Mouse (Mus musculus): ENCODE measurements around the gene Pcyt1b. TPM values are rescaled to one million over a fixed set of nuclear protein-coding genes. Genes with fewer than 3 reads are reported as not detected.
A peak's percentile ranks its signal among the peaks of the same experiment; 100 is the strongest.

Pcyt1b gene
- polyA plus RNA-seq, 2 experiments: 4.8 to 8.3 TPM

- Histone ChIP-seq H3K27me3 (ENCODE audit: control insufficient read depth, insufficient read depth, low read length) (no peaks in the 10 kb centered on the region), H3K4me2 (ENCODE audit: low read depth) (no peak overlapping the region)
- ATAC-seq (ENCODE audit: insufficient read depth): no peak
These were observed 11.1 kb upstream of the Pcyt1b start for GRCm38 (mm10) chrX:93643600-93643999.

GRCm38 (mm10) chrX:93644022-93644421 lies 10.6 kb upstream of the Pcyt1b start:
- Histone ChIP-seq H3K9me3 (ENCODE audit: control insufficient read depth, low read length) (no peaks in the 10 kb centered on the region), H3K4me1 (replicated peaks; ENCODE audit: control insufficient read depth in 2 of 2, insufficient read depth in 2 of 2, low read length in 1 of 2) (no peaks in the 10 kb centered on the region), H3K27ac (no peak overlapping the region), H3K4me2 (ENCODE audit: low read depth) (no peak overlapping the region), H3K27me3 (ENCODE audit: control insufficient read depth, insufficient read depth, low read length) (no peaks in the 10 kb centered on the region), H3K36me3 (replicated peaks; ENCODE audit: control insufficient read depth, insufficient read depth, low read depth) (no peaks in the 10 kb centered on the region), H3K9ac (replicated peaks) (no peak overlapping the region), H3K4me3 (ENCODE audit: insufficient read depth in 1 of 2, low read depth in 2 of 2, low read length in 2 of 2) (no peak overlapping the region)
- no peak for DNase-seq (ENCODE audit: low read depth in 3 of 3, low spot score in 3 of 3)
- no peak for TF ChIP-seq CTCF (IDR thresholded peaks at IDR 0.05; ENCODE audit: low read depth)
- no peak for TF ChIP-seq EP300 (IDR thresholded peaks at IDR 0.05; ENCODE audit: low read depth)
- ATAC-seq (ENCODE audit: insufficient read depth): no peak

More at GRCm38 (mm10) chrX:93643600-93643999, 11.1 kb upstream of the Pcyt1b start:
- H3K9ac ChIP-seq (replicated peaks): no peak overlapping the region
- WGBS (ENCODE audit: insufficient replicate concordance): 67% methylated on average over 3 of the region's 3 CpGs
- no peak overlapping the region for H3K4me3 ChIP-seq (ENCODE audit: insufficient read depth in 1 of 2, low read depth in 2 of 2, low read length in 2 of 2)
- no peaks in the 10 kb centered on the region for H3K36me3 ChIP-seq (replicated peaks; ENCODE audit: control insufficient read depth, insufficient read depth, low read depth)
- no peaks in the 10 kb centered on the region for H3K9me3 ChIP-seq (ENCODE audit: control insufficient read depth, low read length)
- no peak for DNase-seq (ENCODE audit: low read depth in 3 of 3, low spot score in 3 of 3)
- TF ChIP-seq CTCF (IDR thresholded peaks at IDR 0.05; ENCODE audit: low read depth) (no peak), EP300 (IDR thresholded peaks at IDR 0.05; ENCODE audit: low read depth) (no peak)
- H3K27ac ChIP-seq: no peak overlapping the region
- H3K4me1 ChIP-seq (replicated peaks; ENCODE audit: control insufficient read depth in 2 of 2, insufficient read depth in 2 of 2, low read length in 1 of 2): no peaks in the 10 kb centered on the region

GRCm38 (mm10) chrX:93650738-93651137 lies 3.9 kb upstream of the Pcyt1b start:
- Histone ChIP-seq H3K9me3 (ENCODE audit: control insufficient read depth, low read length) (no peaks in the 10 kb centered on the region), H3K4me1 (replicated peaks; ENCODE audit: control insufficient read depth in 2 of 2, insufficient read depth in 2 of 2, low read length in 1 of 2) (0 out of 4 replicates have a peak, but pooled peaks cover 0 to 2% of the 10 kb centered on the region in 2 experiments), H3K27ac (no peak overlapping the region), H3K27me3 (ENCODE audit: control insufficient read depth, insufficient read depth, low read length) (no peaks in the 10 kb centered on the region), H3K4me3 (ENCODE audit: insufficient read depth in 1 of 2, low read depth in 2 of 2, low read length in 2 of 2) (no peak overlapping the region), H3K4me2 (ENCODE audit: low read depth) (no peak overlapping the region), H3K36me3 (replicated peaks; ENCODE audit: control insufficient read depth, insufficient read depth, low read depth) (no peaks in the 10 kb centered on the region), H3K9ac (replicated peaks) (no peak overlapping the region)
- TF ChIP-seq EP300 (IDR thresholded peaks at IDR 0.05; ENCODE audit: low read depth) (no peak), CTCF (IDR thresholded peaks at IDR 0.05; ENCODE audit: low read depth) (no peak)
- DNase-seq (ENCODE audit: low read depth in 3 of 3, low spot score in 3 of 3) (no peak), ATAC-seq (ENCODE audit: insufficient read depth) (no peak)
- WGBS (ENCODE audit: insufficient replicate concordance): 72% methylated on average over 2 of the region's 2 CpGs

GRCm38 (mm10) chrX:93655153-93655552 lies 490 bp downstream of the Pcyt1b start:
- no peaks in the 10 kb centered on the region for H3K36me3 ChIP-seq (replicated peaks; ENCODE audit: control insufficient read depth, insufficient read depth, low read depth)
- WGBS (ENCODE audit: insufficient replicate concordance): 67% methylated on average over 5 of the region's 5 CpGs
- DNase-seq (ENCODE audit: low read depth in 3 of 3, low spot score in 3 of 3): no peak
- H3K4me3 ChIP-seq (ENCODE audit: insufficient read depth in 1 of 2, low read depth in 2 of 2, low read length in 2 of 2): no peak overlapping the region
- H3K9ac ChIP-seq (replicated peaks): no peak overlapping the region
- no peak overlapping the region for H3K4me2 ChIP-seq (ENCODE audit: low read depth)
- H3K9me3 ChIP-seq (ENCODE audit: control insufficient read depth, low read length): no peaks in the 10 kb centered on the region
- TF ChIP-seq CTCF (IDR thresholded peaks at IDR 0.05; ENCODE audit: low read depth): no peak
- TF ChIP-seq EP300 (IDR thresholded peaks at IDR 0.05; ENCODE audit: low read depth): no peak
- H3K27me3 ChIP-seq (ENCODE audit: control insufficient read depth, insufficient read depth, low read length): no peaks in the 10 kb centered on the region
- ATAC-seq (ENCODE audit: insufficient read depth): no peak
- 0 out of 4 replicates have a peak, but pooled peaks cover 0 to 2% of the 10 kb centered on the region in 2 experiments for H3K4me1 ChIP-seq (replicated peaks; ENCODE audit: control insufficient read depth in 2 of 2, insufficient read depth in 2 of 2, low read length in 1 of 2)
- H3K27ac ChIP-seq: no peak overlapping the region

GRCm38 (mm10) chrX:93663919-93664586 lies 9.4 kb downstream of the Pcyt1b start:
- no peak overlapping the region for H3K27ac ChIP-seq

More at GRCm38 (mm10) chrX:93663919-93664586, 9.4 kb downstream of the Pcyt1b start:
- H3K9ac ChIP-seq (replicated peaks): no peak overlapping the region
- 52% methylated on average over 5 of the region's 5 CpGs for WGBS (ENCODE audit: insufficient replicate concordance)
- H3K9me3 ChIP-seq (ENCODE audit: control insufficient read depth, low read length): no peaks in the 10 kb centered on the region
- TF ChIP-seq EP300 (IDR thresholded peaks at IDR 0.05; ENCODE audit: low read depth) (0 out of 2 replicates have a peak, but pooled peaks have one; percentile 32), CTCF (IDR thresholded peaks at IDR 0.05; ENCODE audit: low read depth) (no peak)
- peak in 2 of 3 experiments; percentile 6 to 19 for DNase-seq (ENCODE audit: low read depth in 3 of 3, low spot score in 3 of 3)
- H3K27me3 ChIP-seq (ENCODE audit: control insufficient read depth, insufficient read depth, low read length): no peaks in the 10 kb centered on the region
- peak; percentile 47; the same call in 1 of the 2 replicates for ATAC-seq (ENCODE audit: insufficient read depth)
- no peak overlapping the region for H3K4me3 ChIP-seq (ENCODE audit: insufficient read depth in 1 of 2, low read depth in 2 of 2, low read length in 2 of 2)
- H3K4me1 ChIP-seq (replicated peaks; ENCODE audit: control insufficient read depth in 2 of 2, insufficient read depth in 2 of 2, low read length in 1 of 2): peaks cover 8 to 11% of the 10 kb centered on the region in 2 experiments
- no peaks in the 10 kb centered on the region for H3K36me3 ChIP-seq (replicated peaks; ENCODE audit: control insufficient read depth, insufficient read depth, low read depth)
- no peak overlapping the region for H3K4me2 ChIP-seq (ENCODE audit: low read depth)
